Mouse (Mus musculus) liver, embryonic 15.5 days (tissue): ENCODE results near the gene A1cf. TPM values are rescaled to one million over a fixed set of nuclear protein-coding genes. Genes with fewer than 3 reads are reported as not detected.

ENCODE experiments used
- ATAC-seq: fragments of 200-750 bp; cut with Nextera tagmentation; 2 replicates; pipeline ENCODE4 v1.8.0; 2017; ENCODE audit warnings: moderate number of reproducible peaks, mild to moderate bottlenecking, moderate library complexity; ENCODE audit not compliant: insufficient read depth
- H3K27ac ChIP-seq: fragments of 300-500 bp; sonication (generic); replicated peaks from 2 replicates; pipeline ENCODE4 v1.5.1; 2015; ENCODE audit warnings: mild to moderate bottlenecking, inconsistent platforms
- H3K27me3 ChIP-seq: fragments of 300-500 bp; sonication (generic); 2 replicates; pipeline ENCODE4 v1.6.1; 2015; ENCODE audit warnings: mild to moderate bottlenecking, inconsistent platforms
- H3K36me3 ChIP-seq: fragments of 300-500 bp; sonication (generic); replicated peaks from 2 replicates; pipeline ENCODE4 v1.6.1; 2015; ENCODE audit warnings: moderate library complexity, mild to moderate bottlenecking, inconsistent platforms
- H3K4me1 ChIP-seq: fragments of 300-500 bp; sonication (generic); replicated peaks from 2 replicates; pipeline ENCODE4 v1.6.1; 2015; ENCODE audit warnings: inconsistent platforms
- H3K4me2 ChIP-seq: fragments of 300-500 bp; sonication (generic); 2 replicates; pipeline ENCODE4 v1.6.1; 2015; ENCODE audit warnings: moderate library complexity, mild to moderate bottlenecking, inconsistent platforms
- H3K4me3 ChIP-seq: fragments of 300-500 bp; sonication (generic); replicated peaks from 2 replicates; pipeline ENCODE4 v1.5.1; 2015; ENCODE audit warnings: mild to moderate bottlenecking, inconsistent platforms
- H3K9ac ChIP-seq: fragments of 300-500 bp; sonication (generic); 2 replicates; pipeline ENCODE4 v1.6.1; 2015; ENCODE audit warnings: moderate library complexity, mild to moderate bottlenecking, inconsistent platforms
- H3K9me3 ChIP-seq: fragments of 300-500 bp; sonication (generic); replicated peaks from 2 replicates; pipeline ENCODE4 v1.6.1; 2016; ENCODE audit warnings: inconsistent platforms
- WGBS: fragments of 180-500 bp; shearing (Covaris S2); methylation state at CpG from one replicate; pipeline ENCODE4 v1.1.7; 2015; ENCODE audit warnings: mixed read lengths; ENCODE audit not compliant: insufficient replicate concordance; 5-methylcytosine and 5-hydroxymethylcytosine counted together
- polyA plus RNA-seq: library from polyadenylated mRNA; unstranded; fragments of >200 nt; fragmentation: Nextera tagmentation; extraction: Ambion mirVana; gene quantifications from 2 replicates; pipeline ENCODE4 v1.2.1, GENCODE M21; 2015

A1cf gene
- polyA plus RNA-seq, 1 experiment from 2014 or later: 8.1 TPM

- Histone ChIP-seq H3K4me3 (no peak overlapping the region), H3K4me1 (no peaks in the 10 kb centered on the region), H3K36me3 (no peaks in the 10 kb centered on the region), H3K27ac (no peak overlapping the region), H3K9ac (no peak overlapping the region), H3K9me3 (no peaks in the 10 kb centered on the region), H3K27me3 (no peaks in the 10 kb centered on the region), H3K4me2 (no peak overlapping the region)
- 65% methylated on average over 3 of the region's 3 CpGs for WGBS
- no peak for ATAC-seq
Measured at GRCm38 (mm10) chr19:31996916-31997315, 128.4 kb downstream of the A1cf start.

Other genes with a start within 250 kb of the A1cf start
- gene Prkg1, start 103.7 kb upstream of the A1cf start, polyA plus RNA-seq: 0.63 and 0.76 TPM in 2 replicates
- 0.44 and 0.47 TPM in 2 replicates for gene Asah2, start 239.4 kb downstream of the A1cf start, polyA plus RNA-seq